Comparison of ENCODE assay signal across 8 mouse cellular contexts in the genomic region with DNA sequence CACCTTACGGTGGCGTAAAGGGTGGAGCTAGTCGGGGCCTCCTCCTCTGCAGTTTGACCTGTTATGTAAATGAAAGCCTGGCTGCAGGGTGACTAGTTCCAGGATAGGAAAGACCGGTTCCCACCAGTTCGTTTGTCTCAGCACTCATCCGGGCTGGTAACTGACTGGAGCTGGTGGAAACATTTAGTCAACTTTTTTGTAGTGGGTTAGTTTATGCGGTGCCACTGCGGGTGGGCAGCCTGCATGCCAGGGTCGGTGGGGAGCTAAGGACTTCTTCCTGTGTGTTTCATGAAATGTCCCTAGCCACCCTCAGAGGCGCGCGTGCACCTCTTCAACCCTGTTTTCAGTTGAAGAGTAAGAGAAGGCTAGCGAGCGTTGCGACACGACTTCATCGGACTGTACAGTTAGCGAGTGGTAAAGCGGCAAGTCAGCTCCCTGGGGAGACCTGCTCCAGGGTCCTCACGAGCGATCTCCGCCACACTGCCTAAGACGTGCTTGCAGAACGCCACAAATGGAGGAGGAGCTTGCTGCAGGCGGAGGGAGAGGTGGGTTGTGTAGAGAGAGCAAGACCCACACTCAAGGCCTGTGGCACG.
DNase-seq lines count a peak whose midpoint lies in the region; ATAC-seq and TF ChIP-seq lines count a peak whose summit lies in the region.

No protein-coding gene starts in this region.

- TF ChIP-seq EP300 in heart, postnatal 0 days (IDR thresholded peaks at IDR 0.05; ENCODE audit: low read depth) = no peak

- WGBS in heart, embryonic 11.5 days (ENCODE audit: insufficient replicate concordance) = 6% methylated on average over 26 of the region's 26 CpGs
- 12% methylated on average over 26 of the region's 26 CpGs for WGBS in heart, postnatal 0 days
- WGBS in large intestine, adult 2 months = 23% methylated on average over 26 of the region's 26 CpGs

- H3K9ac ChIP-seq in heart, embryonic 11.5 days (ENCODE audit: low read depth, low read length) = peak overlapping the region; percentile 54
- peak overlapping the region; percentile 9; the same call in 1 of the 2 replicates for H3K9ac ChIP-seq in heart, postnatal 0 days (replicated peaks; ENCODE audit: low read depth, low read length)

- no peaks in the 10 kb centered on the region for H3K36me3 ChIP-seq in heart, embryonic 11.5 days (ENCODE audit: control insufficient read depth, insufficient read depth, low read length)
- H3K36me3 ChIP-seq in heart, postnatal 0 days (replicated peaks; ENCODE audit: control insufficient read depth, insufficient read depth, low read length) = no peaks in the 10 kb centered on the region

- peak overlapping the region; percentile 37 for H3K4me3 ChIP-seq in heart, embryonic 11.5 days (ENCODE audit: low read depth, low read length)
- H3K4me3 ChIP-seq in heart, postnatal 0 days (ENCODE audit: low read depth, low read length) = peak overlapping the region; percentile 29

- H3K27ac ChIP-seq in heart, embryonic 11.5 days (ENCODE audit: low read depth, low read length) = no peak overlapping the region
- no peak overlapping the region for H3K27ac ChIP-seq in heart, postnatal 0 days (ENCODE audit: low read depth)

- no peak for TF ChIP-seq CTCF in heart, postnatal 0 days (IDR thresholded peaks at IDR 0.05; ENCODE audit: low read depth)

- 0 out of 2 replicates have a peak, but pooled peaks have one; percentile 39 for ATAC-seq in heart, embryonic 11.5 days (replicated peaks; ENCODE audit: insufficient number of reproducible peaks, low FRiP score, low TSS enrichment)
- ATAC-seq in heart, postnatal 0 days (ENCODE audit: insufficient read depth, low read depth) = peak; percentile 33; the same call in 1 of the 2 replicates
- peak; percentile 51 for ATAC-seq in megakaryocyte progenitor cell, adult 5-6 weeks (replicated peaks; ENCODE audit: poor library complexity)
- no peak for ATAC-seq in CD4-positive, CD25-positive, alpha-beta regulatory T cell, adult 4 months

- H3K4me1 ChIP-seq in heart, embryonic 11.5 days (ENCODE audit: control insufficient read depth, insufficient read depth, low read length) = peaks cover 4% of the 10 kb centered on the region; the same call in 1 of the 2 replicates
- H3K4me1 ChIP-seq in heart, postnatal 0 days (ENCODE audit: control insufficient read depth, insufficient read depth) = no peaks in the 10 kb centered on the region

- H3K4me2 ChIP-seq in heart, embryonic 11.5 days = peak overlapping the region; percentile 67
- peak overlapping the region; percentile 62 for H3K4me2 ChIP-seq in heart, postnatal 0 days (ENCODE audit: low read depth, low read length)

- no peak for DNase-seq in heart, postnatal 36 days
- DNase-seq in heart, postnatal 0 days (ENCODE audit: low spot score) = peak; percentile 13
- DNase-seq in large intestine, adult 2 months (ENCODE audit: low read depth, low spot score) = peak; percentile 46
- no peak for DNase-seq in adrenal gland, postnatal 10 days
- DNase-seq in layer of hippocampus, adult 11-12 months (ENCODE audit: low spot score) = no peak

- H3K27me3 ChIP-seq in heart, embryonic 11.5 days (ENCODE audit: control insufficient read depth, insufficient read depth, low read length) = peaks cover 23% of the 10 kb centered on the region
- no peaks in the 10 kb centered on the region for H3K27me3 ChIP-seq in heart, postnatal 0 days (ENCODE audit: control insufficient read depth, insufficient read depth, low read length)

- intact Hi-C loops in heart, postnatal 36 days (cut with DNase I) = no loop called here

- no peaks in the 10 kb centered on the region for H3K9me3 ChIP-seq in heart, embryonic 11.5 days (replicated peaks; ENCODE audit: control insufficient read depth, low read length)
- no peaks in the 10 kb centered on the region for H3K9me3 ChIP-seq in heart, postnatal 0 days (replicated peaks; ENCODE audit: control insufficient read depth, low read length)

Comparison
In these comparisons a context has a peak if more than half of its experiments do, and no peak if none do; other contexts are left out.
1. DNase-seq: peak in heart, postnatal 0 days (single experiment) and large intestine, adult 2 months (single experiment); none in heart, postnatal 36 days (0 of 2), adrenal gland, postnatal 10 days (single experiment) and layer of hippocampus, adult 11-12 months (single experiment).